Mouse (Mus musculus) spleen, adult 12 weeks (tissue): ENCODE results near the gene Trim30b.
"Not testable (repeated sequence)": the region's sequence is repeated elsewhere in the genome, so short reads cannot be mapped to it uniquely, and the experiment has no call there.

ENCODE experiments used
- DNase-seq: peaks from one replicate; pipeline ENCODE4 v3.0.0; 2022; ENCODE audit warnings: low spot score

Trim30b gene

DNA sequence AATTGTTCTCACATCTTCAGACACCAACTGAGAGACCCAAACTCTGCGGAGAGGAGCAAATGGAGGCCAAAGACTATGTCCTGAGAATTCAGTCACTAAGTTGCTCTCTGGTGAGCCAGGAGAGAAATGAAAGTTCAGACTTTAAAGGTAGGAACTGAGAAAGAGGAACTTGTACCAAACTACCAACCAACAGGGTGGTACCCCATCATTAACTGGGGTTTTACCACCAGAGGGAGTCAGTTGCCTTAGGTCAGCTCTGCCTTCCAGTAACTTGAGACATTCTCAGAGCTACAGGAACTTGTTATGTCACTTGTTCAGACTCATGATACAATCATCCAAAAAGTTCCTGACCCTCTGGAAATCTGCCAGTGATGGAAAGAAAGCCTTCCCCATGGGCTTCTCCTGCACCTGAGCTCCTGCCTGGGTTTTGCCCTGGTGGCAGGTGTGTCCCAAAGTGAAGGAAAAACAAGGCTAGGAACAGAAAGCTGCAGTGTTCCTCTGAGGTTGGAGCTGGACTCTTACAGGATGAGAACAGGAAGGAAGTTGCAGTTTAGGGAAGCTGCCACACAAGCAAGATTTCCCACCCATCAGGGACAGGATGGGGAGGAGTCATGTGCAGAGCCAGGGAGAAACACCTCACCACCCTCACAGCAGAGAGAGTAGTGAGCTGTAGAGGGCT is at the start of gene Trim30b:
Gene Trim30b, minus strand, starts transcription at position 149 of the 679 bp plus-strand sequence.
- DNase-seq, result no peak

DNA sequence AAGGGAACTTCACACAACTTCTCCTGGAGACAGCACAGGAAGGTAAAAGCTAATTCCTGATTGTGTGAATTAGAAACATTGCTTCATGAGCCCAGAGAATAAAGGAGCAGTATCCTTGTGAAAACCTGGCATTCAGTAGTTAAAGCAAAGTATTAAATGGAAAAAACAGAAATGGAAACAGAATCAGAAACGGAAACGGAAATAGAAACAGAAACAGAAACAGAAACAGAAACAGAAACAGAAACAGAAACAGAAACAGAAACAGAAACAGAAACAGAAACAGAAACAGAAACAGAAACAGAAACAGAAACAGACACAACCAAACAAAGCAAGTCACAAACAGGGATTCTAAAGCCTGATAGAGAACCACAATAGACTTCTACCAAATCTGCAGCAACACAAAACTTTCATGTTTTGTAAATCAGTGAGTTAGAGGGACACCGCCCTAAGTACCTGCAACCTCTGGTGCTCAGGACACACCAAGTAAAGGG is 34.8 kb upstream of the Trim30b start:
- no peak for DNase-seq

DNA sequence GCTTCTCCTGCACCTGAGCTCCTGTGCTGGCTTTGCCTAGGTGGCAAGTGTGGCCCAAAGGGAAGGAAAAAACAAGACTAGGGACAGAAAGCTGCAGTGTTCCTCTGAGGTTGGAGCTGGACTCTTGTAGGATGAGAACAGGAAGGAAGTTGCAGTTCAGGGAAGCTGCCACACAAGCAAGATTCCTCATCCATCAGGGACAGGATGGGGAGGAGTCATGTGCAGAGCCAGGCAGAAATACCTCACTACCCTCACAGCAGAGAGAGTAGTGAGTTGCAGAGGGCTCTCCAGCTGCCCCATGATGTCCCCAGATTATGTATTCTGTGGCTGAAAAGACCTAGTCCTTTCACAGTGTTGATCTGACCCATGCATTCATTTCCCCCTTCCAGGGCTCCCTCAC is 31.5 kb upstream of the Trim30b start:
- DNase-seq, result no peak

DNA sequence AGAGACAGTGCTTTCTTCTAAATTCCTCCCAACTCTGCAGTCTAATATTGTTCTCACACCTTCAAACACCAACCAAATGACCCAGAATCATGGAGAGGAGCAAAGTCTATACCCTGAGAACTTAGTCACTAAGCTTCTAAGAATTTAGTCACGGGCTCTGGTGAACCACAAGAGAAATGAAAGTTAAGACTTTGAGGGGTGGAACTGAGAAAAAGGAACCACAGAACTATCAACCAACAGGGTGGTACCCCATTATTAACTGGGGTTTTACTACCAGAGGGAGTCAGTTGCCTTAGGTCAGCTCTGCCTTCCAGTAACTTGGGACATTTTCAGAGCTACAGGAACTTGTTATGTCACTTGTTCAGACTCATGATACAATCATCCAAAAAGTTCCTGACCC is 31.0 kb upstream of the Trim30b start, which contains the start of gene Trim30c:
Gene Trim30c, minus strand, starts transcription at position 140 of the 400 bp plus-strand sequence.
- no peak for DNase-seq

DNA sequence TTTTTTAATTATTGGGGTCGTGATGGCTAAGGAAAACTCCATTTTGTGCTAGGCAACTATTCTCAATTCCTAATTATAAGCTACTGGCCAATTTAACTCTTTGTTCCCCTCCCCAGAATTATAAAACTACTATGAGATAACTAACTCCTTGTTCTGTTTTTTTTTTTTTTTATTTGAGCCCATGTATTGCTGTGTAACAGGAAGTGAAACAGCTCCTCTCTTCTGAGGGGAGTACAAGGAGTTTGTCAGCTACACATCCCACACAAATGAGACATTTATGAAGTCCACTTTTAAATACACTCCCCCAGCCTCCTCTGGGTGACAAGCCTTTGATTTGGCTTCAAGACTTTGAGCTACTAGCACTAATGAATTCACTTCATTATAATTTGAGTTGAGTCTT is 28.8 kb upstream of the Trim30b start:
- DNase-seq, result no peak

DNA sequence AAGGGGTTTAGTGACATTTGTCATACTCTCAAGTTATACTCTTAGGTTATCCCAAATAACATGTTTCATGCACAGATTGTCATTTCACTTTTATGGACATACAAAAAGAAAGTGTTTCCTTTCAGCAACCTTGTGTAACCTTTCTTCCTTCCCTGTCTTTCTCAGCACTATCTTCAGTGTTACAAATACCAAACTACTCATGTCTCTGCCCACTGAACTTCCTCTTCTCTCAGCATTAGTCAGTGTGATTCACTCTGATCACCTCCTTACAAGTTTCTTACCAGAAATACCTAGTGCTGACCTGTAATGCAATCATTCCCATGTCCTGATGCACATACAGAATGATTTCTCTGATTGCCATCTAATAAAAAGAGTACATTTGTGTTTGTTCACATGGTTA is 3.3 kb downstream of the Trim30b start:
- no peak for DNase-seq

DNA sequence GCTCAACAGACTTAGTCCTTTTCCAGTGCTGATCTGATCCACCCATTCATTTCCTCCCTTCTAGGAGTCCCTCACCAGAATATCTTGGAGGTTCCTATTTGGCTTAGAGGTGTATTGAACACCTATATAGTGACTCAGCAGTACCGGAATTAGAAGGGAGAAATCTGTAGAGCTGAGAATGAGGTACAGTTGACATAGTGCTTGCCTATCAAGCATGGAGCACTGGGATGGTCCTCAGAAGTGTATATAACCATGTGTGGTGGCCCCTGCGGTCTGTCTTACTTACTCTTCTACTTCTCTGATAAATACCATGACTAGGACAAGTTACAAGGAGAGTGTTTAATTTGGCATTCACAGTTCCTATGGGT is 16.1 kb downstream of the Trim30b start:
- DNase-seq, result no peak

DNA sequence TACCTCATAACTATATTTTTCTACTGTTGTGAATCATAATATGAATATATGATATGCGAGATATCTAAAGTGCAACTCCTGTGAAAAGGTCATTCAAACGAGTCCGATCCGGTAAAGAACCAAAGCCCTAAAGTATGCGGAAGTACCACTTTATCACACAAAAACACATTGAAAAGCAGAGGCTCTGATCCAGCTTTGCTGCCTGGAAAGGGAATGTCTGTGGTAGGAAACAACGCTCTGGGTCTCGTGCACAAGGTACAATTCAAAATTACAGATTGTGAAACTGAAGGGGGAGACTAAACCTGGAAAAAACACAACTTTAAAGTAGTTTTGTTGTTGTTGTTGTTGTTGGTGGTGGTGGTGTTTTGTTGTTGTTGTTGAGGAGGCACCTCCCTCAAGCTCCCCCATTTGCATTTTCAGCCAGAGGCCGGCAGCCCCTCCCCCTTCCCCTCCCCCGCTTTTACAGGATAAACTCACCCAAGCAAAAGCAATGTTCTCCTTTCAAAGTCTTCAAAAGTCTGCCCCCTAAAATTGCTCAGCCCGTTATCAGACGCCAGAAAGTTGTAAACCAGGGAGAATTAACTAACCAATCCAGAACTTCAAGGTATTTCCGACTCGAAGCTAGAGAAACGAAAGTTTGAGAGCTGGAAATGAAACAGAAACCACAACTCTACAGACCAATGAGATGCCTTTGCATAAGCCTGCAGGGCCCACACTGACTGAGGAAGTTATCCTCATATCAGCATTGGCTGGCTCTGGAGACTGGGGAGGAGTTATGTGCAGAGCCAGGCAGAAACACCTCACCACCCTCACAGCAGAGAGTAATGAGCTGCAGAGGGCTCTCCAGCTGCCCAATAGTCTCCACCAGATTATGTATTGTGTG is 16.7 kb downstream of the Trim30b start, which contains the start of gene Trim12c:
Gene Trim12c, minus strand, starts transcription at position 646 of the 883 bp plus-strand sequence.
- DNase-seq, result peak; percentile 62

DNA sequence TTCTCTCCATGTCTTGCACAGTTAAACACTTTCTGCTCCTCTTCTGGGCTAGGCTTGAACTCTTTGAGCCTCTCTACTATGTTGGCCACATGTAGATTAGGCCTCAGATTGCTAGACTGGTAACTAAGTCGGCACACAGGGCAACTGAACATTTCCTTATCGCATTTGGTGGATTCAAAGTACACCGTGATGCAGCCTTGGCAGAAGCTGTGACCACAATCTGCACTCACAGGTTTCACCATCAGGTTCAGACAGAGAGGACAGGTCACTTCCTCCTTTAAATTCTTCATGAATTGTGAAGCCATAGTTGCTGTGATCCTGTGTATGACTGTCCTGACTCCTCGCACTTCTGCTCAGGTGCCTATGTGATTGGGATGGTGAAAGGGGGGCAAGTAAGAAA is 21.6 kb downstream of the Trim30b start:
- not testable (repeated sequence) for DNase-seq

DNA sequence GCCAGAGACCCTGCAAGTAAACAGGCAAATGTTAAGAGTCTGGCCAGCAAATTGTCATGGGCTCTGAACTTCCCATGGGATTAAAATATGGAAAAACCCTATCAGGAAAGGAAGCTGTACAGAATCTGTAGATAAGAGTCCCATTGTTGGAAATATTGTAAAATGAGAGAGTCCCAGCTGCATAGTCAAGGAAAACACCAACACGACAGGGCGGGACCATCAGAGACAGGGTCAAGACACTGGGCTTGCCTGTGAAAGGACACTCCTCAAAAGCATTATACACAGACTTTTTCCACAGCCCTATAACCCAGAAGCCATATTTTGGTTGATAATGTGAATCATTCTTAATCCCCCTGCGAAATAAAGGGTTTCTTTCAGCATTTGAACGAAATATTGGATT is 28.9 kb downstream of the Trim30b start:
- DNase-seq, result not testable (repeated sequence)

DNA sequence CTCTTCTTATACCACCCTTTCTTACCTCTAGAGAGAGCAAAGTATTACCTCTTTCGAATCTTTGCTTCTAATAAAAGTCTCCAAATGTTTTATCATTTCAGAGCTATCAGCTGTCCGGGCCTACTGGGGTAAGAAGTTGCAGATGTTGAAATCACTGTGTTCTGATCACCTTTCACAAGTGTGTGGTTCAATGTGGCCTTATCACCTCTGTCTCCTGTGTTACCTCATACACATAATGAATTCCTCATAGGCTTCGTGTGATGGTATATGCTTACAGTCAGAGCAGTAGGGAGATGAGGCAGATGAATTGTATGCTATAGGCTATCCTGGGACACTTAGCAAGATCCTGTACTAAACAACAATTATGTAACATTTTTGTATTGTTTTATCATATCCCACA is 34.1 kb downstream of the Trim30b start:
- not testable (repeated sequence) for DNase-seq

DNA sequence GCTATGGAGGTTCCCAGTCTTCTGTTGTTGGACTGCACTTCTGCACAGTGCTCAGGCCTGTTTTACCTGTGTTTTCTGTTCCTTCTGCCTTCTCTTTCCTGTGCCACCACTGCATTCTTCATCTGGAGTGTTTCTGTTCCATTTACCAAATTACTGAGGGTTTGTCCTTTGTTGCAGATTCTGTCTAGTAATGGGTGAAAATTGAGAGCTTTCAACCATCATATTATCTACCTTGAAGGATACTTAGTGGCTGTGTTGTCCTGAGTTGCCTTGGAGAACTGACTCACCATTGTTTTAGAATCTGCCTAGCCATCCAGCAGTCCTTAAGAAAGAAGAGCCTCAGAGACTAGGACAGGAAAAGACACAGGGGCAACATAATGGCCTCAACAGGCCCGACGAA is 40.5 kb downstream of the Trim30b start, which contains the start of gene Trim34b:
Gene Trim34b, plus strand, starts transcription at position 301 of the 400 bp plus-strand sequence.
- DNase-seq, result not testable (repeated sequence)

DNA sequence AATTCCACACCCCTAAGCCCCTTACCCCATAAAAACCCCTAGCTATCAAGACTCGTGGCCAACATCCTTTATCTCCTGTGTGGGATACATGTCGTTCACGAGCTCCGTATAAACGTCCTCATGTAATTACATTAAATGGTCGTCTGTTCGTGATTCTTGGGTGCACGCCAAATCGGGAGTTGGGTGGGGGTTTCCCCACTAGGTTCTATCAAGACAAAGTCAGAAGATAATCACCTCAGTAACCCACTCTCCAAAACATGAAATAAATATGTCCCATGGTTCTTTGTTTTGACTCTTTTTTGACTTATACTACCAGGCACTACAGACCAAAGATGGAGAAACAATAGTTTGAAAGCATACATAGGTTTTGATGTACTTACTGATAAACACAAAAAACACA is 47.7 kb downstream of the Trim30b start:
- DNase-seq, result no peak

DNA sequence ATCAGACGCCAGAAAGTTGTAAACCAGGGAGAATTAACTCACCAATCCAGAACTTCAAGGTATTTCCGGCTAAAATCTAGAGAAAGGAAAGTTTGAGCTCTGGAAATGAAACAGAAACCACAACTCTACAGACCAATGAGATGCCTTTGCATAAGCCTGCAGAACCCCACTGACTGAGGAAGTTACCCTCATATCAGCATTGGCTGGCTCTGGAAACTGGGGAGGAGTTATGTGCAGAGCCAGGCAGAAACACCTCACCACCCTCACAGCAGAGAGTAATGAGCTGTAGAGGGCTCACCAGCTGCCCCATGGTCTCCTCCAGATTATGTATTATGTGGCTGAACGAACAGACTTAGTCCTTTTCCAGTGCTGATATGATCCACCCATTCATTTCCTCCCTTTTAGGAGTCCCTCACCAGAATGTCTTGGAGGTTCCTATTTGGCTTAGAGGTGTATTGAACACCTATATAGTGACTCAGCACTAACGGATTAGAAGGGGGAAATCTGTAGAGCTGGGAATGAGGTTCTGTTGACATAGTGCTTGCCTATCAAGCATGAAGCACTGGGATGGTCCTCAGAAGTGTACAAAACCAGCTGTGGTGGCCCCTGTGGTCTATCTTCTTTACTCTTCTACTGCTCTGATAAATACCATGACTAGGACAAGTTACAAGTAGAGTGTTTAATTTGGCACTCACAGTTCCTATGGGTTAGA is 54.2 kb downstream of the Trim30b start, which contains the start of gene Trim12a:
Gene Trim12a, minus strand, starts transcription at position 98 of the 712 bp plus-strand sequence.
- not testable (repeated sequence) for DNase-seq

DNA sequence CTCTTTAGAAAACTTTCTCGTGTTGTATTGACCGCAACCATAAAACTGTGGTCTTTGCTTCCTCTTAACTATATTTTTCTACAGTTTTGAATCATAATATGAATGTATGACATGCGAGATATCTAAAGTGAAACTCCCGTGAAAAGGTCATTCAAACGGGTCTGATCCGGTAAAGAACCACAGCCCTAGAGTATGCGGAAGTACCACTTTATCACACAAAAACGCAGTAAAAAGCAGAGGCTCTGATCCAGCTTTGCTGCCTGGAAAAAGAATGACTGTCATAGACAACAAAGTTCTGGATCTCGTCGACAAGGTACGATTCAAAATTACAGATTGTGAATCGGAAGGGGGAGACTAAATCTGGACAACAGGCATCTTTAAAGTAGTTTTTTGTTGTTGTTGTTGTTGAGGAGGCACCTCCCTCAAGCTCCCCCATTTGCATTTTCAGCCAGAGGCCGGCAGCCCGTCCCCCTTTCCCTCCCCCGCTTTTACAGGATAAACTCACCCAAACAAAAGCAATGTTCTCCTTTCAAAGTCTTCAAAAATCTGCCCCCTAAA is 54.8 kb downstream of the Trim30b start:
- DNase-seq, result no peak
